Mouse (Mus musculus): Measurements from ENCODE around the gene Ccdc159. TPM values are rescaled to one million over a fixed set of nuclear protein-coding genes. Genes with fewer than 3 reads are reported as not detected.
A peak's percentile ranks its signal among the peaks of the same experiment; 100 is the strongest.

The Ccdc159 gene
- polyA plus RNA-seq, 1 experiment from 2014 or later: 9.8 TPM

- no peaks in the 10 kb centered on the region for H3K36me3 ChIP-seq (ENCODE audit: control insufficient read depth, insufficient read depth, low read length)
- no peaks in the 10 kb centered on the region for H3K9me3 ChIP-seq (ENCODE audit: control insufficient read depth, low read length)
- no peak overlapping the region for H3K4me3 ChIP-seq (ENCODE audit: low read length)
- WGBS: 83% methylated on average over 3 of the region's 3 CpGs
- H3K27me3 ChIP-seq (replicated peaks; ENCODE audit: control insufficient read depth, insufficient read depth, low read length): peaks cover 8% of the 10 kb centered on the region
- no peak overlapping the region for H3K27ac ChIP-seq (ENCODE audit: low read depth, low read length)
- H3K9ac ChIP-seq (ENCODE audit: low read depth, low read length): no peak overlapping the region
- H3K4me2 ChIP-seq (ENCODE audit: low read length): no peak overlapping the region
- no peak for ATAC-seq
- H3K4me1 ChIP-seq (ENCODE audit: control insufficient read depth, insufficient read depth, low read depth, low read length): peaks cover 8% of the 10 kb centered on the region
Measured at GRCm38 (mm10) chr9:21954635-21955034, 27.4 kb downstream of the Ccdc159 start.

GRCm38 (mm10) chr9:21955225-21955569 lies 27.9 kb downstream of the Ccdc159 start:
- peak overlapping the region; percentile 53 for H3K9ac ChIP-seq (ENCODE audit: low read depth, low read length)
- H3K9me3 ChIP-seq (ENCODE audit: control insufficient read depth, low read length): no peaks in the 10 kb centered on the region
- peak; percentile 63 for ATAC-seq
- H3K27ac ChIP-seq (ENCODE audit: low read depth, low read length): peak overlapping the region; percentile 97
- H3K4me2 ChIP-seq (ENCODE audit: low read length): peak overlapping the region; percentile 60
- no peaks in the 10 kb centered on the region for H3K36me3 ChIP-seq (ENCODE audit: control insufficient read depth, insufficient read depth, low read length)
- H3K4me1 ChIP-seq (ENCODE audit: control insufficient read depth, insufficient read depth, low read depth, low read length): peaks cover 8% of the 10 kb centered on the region
- H3K4me3 ChIP-seq (ENCODE audit: low read length): peak overlapping the region; percentile 69
- 3% methylated on average over 18 of the region's 18 CpGs for WGBS
- H3K27me3 ChIP-seq (replicated peaks; ENCODE audit: control insufficient read depth, insufficient read depth, low read length): peaks cover 12% of the 10 kb centered on the region

GRCm38 (mm10) chr9:21955570-21956281 lies 28.5 kb downstream of the Ccdc159 start, which contains the start of gene Swsap1:
Swsap1 (plus strand) TSS chr9:21955755.
- Histone ChIP-seq H3K27ac (ENCODE audit: low read depth, low read length) (peak within 1 kb of the TSS; percentile 97), H3K4me3 (ENCODE audit: low read length) (peak within 1 kb of the TSS; percentile 69), H3K9me3 (ENCODE audit: control insufficient read depth, low read length) (no peaks in the 10 kb centered on the region), H3K9ac (ENCODE audit: low read depth, low read length) (peak within 1 kb of the TSS; percentile 82), H3K4me2 (ENCODE audit: low read length) (peak within 1 kb of the TSS; percentile 63), H3K27me3 (replicated peaks; ENCODE audit: control insufficient read depth, insufficient read depth, low read length) (peaks cover 17% of the 10 kb centered on the region), H3K36me3 (ENCODE audit: control insufficient read depth, insufficient read depth, low read length) (no peaks in the 10 kb centered on the region), H3K4me1 (ENCODE audit: control insufficient read depth, insufficient read depth, low read depth, low read length) (peaks cover 10% of the 10 kb centered on the region)
- peak; percentile 98 for ATAC-seq
- under 1% methylated on average over 52 of the region's 54 CpGs for WGBS

- Histone ChIP-seq H3K9ac (ENCODE audit: low read depth, low read length) (no peak overlapping the region), H3K9me3 (ENCODE audit: control insufficient read depth, low read length) (no peaks in the 10 kb centered on the region), H3K27ac (ENCODE audit: low read depth, low read length) (no peak overlapping the region), H3K4me3 (ENCODE audit: low read length) (no peak overlapping the region), H3K4me2 (ENCODE audit: low read length) (no peak overlapping the region), H3K27me3 (replicated peaks; ENCODE audit: control insufficient read depth, insufficient read depth, low read length) (peaks cover 32% of the 10 kb centered on the region), H3K36me3 (ENCODE audit: control insufficient read depth, insufficient read depth, low read length) (no peaks in the 10 kb centered on the region), H3K4me1 (ENCODE audit: control insufficient read depth, insufficient read depth, low read depth, low read length) (peaks cover 21% of the 10 kb centered on the region)
- no peak for ATAC-seq
- 93% methylated on average over 5 of the region's 5 CpGs for WGBS
Measured at GRCm38 (mm10) chr9:21958372-21958771, 31.1 kb downstream of the Ccdc159 start.

- H3K9ac ChIP-seq (ENCODE audit: low read depth, low read length): no peak overlapping the region
- no peak overlapping the region for H3K4me3 ChIP-seq (ENCODE audit: low read length)
- no peaks in the 10 kb centered on the region for H3K9me3 ChIP-seq (ENCODE audit: control insufficient read depth, low read length)
- WGBS: 86% methylated on average over 7 of the region's 7 CpGs
- no peak overlapping the region for H3K4me2 ChIP-seq (ENCODE audit: low read length)
- H3K36me3 ChIP-seq (ENCODE audit: control insufficient read depth, insufficient read depth, low read length): no peaks in the 10 kb centered on the region
- H3K4me1 ChIP-seq (ENCODE audit: control insufficient read depth, insufficient read depth, low read depth, low read length): peaks cover 20% of the 10 kb centered on the region
- H3K27ac ChIP-seq (ENCODE audit: low read depth, low read length): no peak overlapping the region
- ATAC-seq: no peak
- peaks cover 35% of the 10 kb centered on the region for H3K27me3 ChIP-seq (replicated peaks; ENCODE audit: control insufficient read depth, insufficient read depth, low read length)
Measured at GRCm38 (mm10) chr9:21959244-21959643, 32.0 kb downstream of the Ccdc159 start.

- Histone ChIP-seq H3K4me2 (ENCODE audit: low read length) (no peak overlapping the region), H3K36me3 (ENCODE audit: control insufficient read depth, insufficient read depth, low read length) (no peaks in the 10 kb centered on the region), H3K9me3 (ENCODE audit: control insufficient read depth, low read length) (no peaks in the 10 kb centered on the region), H3K27me3 (replicated peaks; ENCODE audit: control insufficient read depth, insufficient read depth, low read length) (peaks cover 35% of the 10 kb centered on the region), H3K4me3 (ENCODE audit: low read length) (no peak overlapping the region), H3K27ac (ENCODE audit: low read depth, low read length) (no peak overlapping the region), H3K9ac (ENCODE audit: low read depth, low read length) (no peak overlapping the region), H3K4me1 (ENCODE audit: control insufficient read depth, insufficient read depth, low read depth, low read length) (peaks cover 20% of the 10 kb centered on the region)
- ATAC-seq: no peak
- WGBS: 59% methylated on average over 9 of the region's 9 CpGs
Measured at GRCm38 (mm10) chr9:21960135-21960534, 32.9 kb downstream of the Ccdc159 start.

- Histone ChIP-seq H3K36me3 (ENCODE audit: control insufficient read depth, insufficient read depth, low read length) (no peaks in the 10 kb centered on the region), H3K4me3 (ENCODE audit: low read length) (no peak overlapping the region), H3K9ac (ENCODE audit: low read depth, low read length) (no peak overlapping the region), H3K9me3 (ENCODE audit: control insufficient read depth, low read length) (no peaks in the 10 kb centered on the region), H3K4me1 (ENCODE audit: control insufficient read depth, insufficient read depth, low read depth, low read length) (peaks cover 20% of the 10 kb centered on the region), H3K27me3 (replicated peaks; ENCODE audit: control insufficient read depth, insufficient read depth, low read length) (peaks cover 35% of the 10 kb centered on the region), H3K4me2 (ENCODE audit: low read length) (no peak overlapping the region), H3K27ac (ENCODE audit: low read depth, low read length) (no peak overlapping the region)
- ATAC-seq: no peak
- 11% methylated on average over 26 of the region's 26 CpGs for WGBS
Measured at GRCm38 (mm10) chr9:21960558-21961208, 33.4 kb downstream of the Ccdc159 start.

GRCm38 (mm10) chr9:21961366-21961980 lies 34.2 kb downstream of the Ccdc159 start:
- WGBS: 2% methylated on average over 35 of the region's 35 CpGs
- Histone ChIP-seq H3K27me3 (replicated peaks; ENCODE audit: control insufficient read depth, insufficient read depth, low read length) (peaks cover 35% of the 10 kb centered on the region), H3K27ac (ENCODE audit: low read depth, low read length) (no peak overlapping the region), H3K4me3 (ENCODE audit: low read length) (peak overlapping the region; percentile 41), H3K9ac (ENCODE audit: low read depth, low read length) (peak overlapping the region; percentile 41; the same call in 1 of the 2 replicates), H3K4me2 (ENCODE audit: low read length) (peak overlapping the region; percentile 59), H3K9me3 (ENCODE audit: control insufficient read depth, low read length) (no peaks in the 10 kb centered on the region), H3K4me1 (ENCODE audit: control insufficient read depth, insufficient read depth, low read depth, low read length) (peaks cover 17% of the 10 kb centered on the region), H3K36me3 (ENCODE audit: control insufficient read depth, insufficient read depth, low read length) (no peaks in the 10 kb centered on the region)
- ATAC-seq: no peak

GRCm38 (mm10) chr9:21962010-21962409 lies 34.7 kb downstream of the Ccdc159 start:
- H3K4me2 ChIP-seq (ENCODE audit: low read length): peak overlapping the region; percentile 59
- H3K36me3 ChIP-seq (ENCODE audit: control insufficient read depth, insufficient read depth, low read length): no peaks in the 10 kb centered on the region
- peak overlapping the region; percentile 41 for H3K4me3 ChIP-seq (ENCODE audit: low read length)
- peak overlapping the region; percentile 41 for H3K9ac ChIP-seq (ENCODE audit: low read depth, low read length)
- no peak overlapping the region for H3K27ac ChIP-seq (ENCODE audit: low read depth, low read length)
- H3K4me1 ChIP-seq (ENCODE audit: control insufficient read depth, insufficient read depth, low read depth, low read length): peaks cover 15% of the 10 kb centered on the region
- H3K9me3 ChIP-seq (ENCODE audit: control insufficient read depth, low read length): no peaks in the 10 kb centered on the region
- ATAC-seq: no peak
- 0% methylated on average over 15 of the region's 15 CpGs for WGBS
- peaks cover 35% of the 10 kb centered on the region for H3K27me3 ChIP-seq (replicated peaks; ENCODE audit: control insufficient read depth, insufficient read depth, low read length)
